Mouse (Mus musculus) urinary bladder, postnatal 25 days (tissue): Measurements from ENCODE around the gene Thrsp.

Experiments used
- DNase-seq: peaks from one replicate; pipeline ENCODE4 v3.0.0; 2022; ENCODE audit warnings: low spot score

Thrsp gene

GRCm38 (mm10) chr7:97375101-97375500 lies 42.4 kb downstream of the Thrsp start:
- no peak for DNase-seq

GRCm38 (mm10) chr7:97365887-97366286 lies 51.6 kb downstream of the Thrsp start:
- DNase-seq = no peak
